Mouse (Mus musculus) lung, embryonic 14.5 days (tissue): ENCODE results near the gene Cst9. TPM values are rescaled to one million over a fixed set of nuclear protein-coding genes. Genes with fewer than 3 reads are reported as not detected.

Source experiments
- ATAC-seq: fragments of 200-750 bp; cut with Nextera tagmentation; 2 replicates; pipeline ENCODE4 v1.8.0; 2017; ENCODE audit warnings: mild to moderate bottlenecking, moderate TSS enrichment, moderate library complexity; ENCODE audit not compliant: insufficient read depth
- DNase-seq: peaks from one replicate; pipeline ENCODE4 v3.0.0-alpha.2; 2015
- H3K27ac ChIP-seq: fragments of 300-500 bp; sonication (generic); 2 replicates; pipeline ENCODE4 v1.5.1; 2014; ENCODE audit warnings: low read depth, mild to moderate bottlenecking, moderate library complexity
- H3K27me3 ChIP-seq: fragments of 300-500 bp; sonication (generic); 2 replicates; pipeline ENCODE4 v1.6.1; 2014; ENCODE audit warnings: low read length, control low read depth; ENCODE audit not compliant: insufficient read depth
- H3K36me3 ChIP-seq: fragments of 300-500 bp; sonication (generic); 2 replicates; pipeline ENCODE4 v1.6.1; 2014; ENCODE audit warnings: control low read depth; ENCODE audit not compliant: insufficient read depth
- H3K4me1 ChIP-seq: fragments of 300-500 bp; sonication (generic); 2 replicates; pipeline ENCODE4 v1.6.1; 2014; ENCODE audit warnings: antibody characterized with exemption, control low read depth; ENCODE audit not compliant: insufficient read depth
- H3K4me2 ChIP-seq: fragments of 300-500 bp; sonication (generic); 2 replicates; pipeline ENCODE4 v1.6.1; 2014; ENCODE audit warnings: mild to moderate bottlenecking
- H3K4me3 ChIP-seq: fragments of 300-500 bp; sonication (generic); 2 replicates; pipeline ENCODE4 v1.5.1; 2014; ENCODE audit warnings: low read depth, low read length
- H3K9ac ChIP-seq: fragments of 300-500 bp; sonication (generic); 2 replicates; pipeline ENCODE4 v1.6.1; 2014
- H3K9me3 ChIP-seq: fragments of 300-500 bp; sonication (generic); 2 replicates; pipeline ENCODE4 v1.6.1; 2016; ENCODE audit warnings: low read depth, low read length, control low read depth
- CTCF ChIP-seq: IDR thresholded peaks from 2 replicates; pipeline ENCODE4 v1.5.1; 2016; ENCODE audit warnings: antibody characterized with exemption, low read depth
- WGBS: fragments of 180-500 bp; shearing (Covaris S2); extraction: QIAGEN DNeasy Blood & Tissue Kit; methylation state at CpG from one replicate; pipeline ENCODE4 v1.1.7; 2014; 5-methylcytosine and 5-hydroxymethylcytosine counted together
- polyA plus RNA-seq: library from polyadenylated mRNA; unstranded; fragments of >200 nt; fragmentation: Nextera tagmentation; extraction: Ambion mirVana; gene quantifications from 2 replicates; pipeline ENCODE4 v1.2.1, GENCODE M21; 2014

Gene Cst9
- polyA plus RNA-seq, 1 experiment from 2014 or later = not detected

- Histone ChIP-seq H3K9me3 (no peaks in the 10 kb centered on the region), H3K4me3 (no peak overlapping the region), H3K4me1 (no peaks in the 10 kb centered on the region), H3K27ac (no peak overlapping the region), H3K4me2 (no peak overlapping the region), H3K36me3 (no peaks in the 10 kb centered on the region), H3K9ac (no peak overlapping the region), H3K27me3 (no peaks in the 10 kb centered on the region)
- 61% methylated on average over 5 of the region's 5 CpGs for WGBS
- TF ChIP-seq CTCF = no peak
- DNase-seq (no peak), ATAC-seq (no peak)
Observed at GRCm38 (mm10) chr2:148838075-148838777, 3.3 kb downstream of the Cst9 start.

DNA sequence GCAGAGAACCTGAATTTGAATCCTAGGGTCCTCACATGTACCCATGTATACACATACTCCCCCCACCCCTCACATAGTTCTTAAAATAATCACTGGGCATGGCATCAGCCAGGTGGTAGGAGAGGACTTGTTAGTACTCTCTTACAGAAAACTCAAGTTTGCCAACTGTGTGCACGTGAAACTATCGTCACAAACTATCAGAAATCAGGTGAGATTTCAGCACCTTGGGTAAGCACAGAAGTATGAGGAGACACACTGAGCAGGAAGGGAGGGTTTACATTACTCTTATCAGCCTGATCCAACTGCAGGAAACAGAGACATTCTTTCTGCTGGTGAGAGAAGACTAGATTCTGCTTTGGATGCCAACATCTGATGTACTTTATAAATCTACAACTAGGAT, 4.3 kb downstream of the Cst9 start:
- Histone ChIP-seq H3K27ac (no peak overlapping the region), H3K4me3 (no peak overlapping the region), H3K36me3 (no peaks in the 10 kb centered on the region), H3K9me3 (no peaks in the 10 kb centered on the region), H3K27me3 (no peaks in the 10 kb centered on the region), H3K4me2 (no peak overlapping the region), H3K4me1 (no peaks in the 10 kb centered on the region), H3K9ac (no peak overlapping the region)
- DNase-seq (no peak), ATAC-seq (no peak)
- TF ChIP-seq CTCF = no peak
- WGBS = 67% methylated on average over 2 of the region's 2 CpGs

GRCm38 (mm10) chr2:148851116-148851906, 16.4 kb downstream of the Cst9 start:
- H3K27me3 ChIP-seq = no peaks in the 10 kb centered on the region
- peak; percentile 85 for DNase-seq
- no peak overlapping the region for H3K9ac ChIP-seq
- no peak overlapping the region for H3K27ac ChIP-seq
- H3K4me1 ChIP-seq = no peaks in the 10 kb centered on the region
- H3K4me3 ChIP-seq = no peak overlapping the region
- no peaks in the 10 kb centered on the region for H3K36me3 ChIP-seq
- ATAC-seq = peak; percentile 78
- no peak overlapping the region for H3K4me2 ChIP-seq
- 45% methylated on average over 8 of the region's 8 CpGs for WGBS
- no peaks in the 10 kb centered on the region for H3K9me3 ChIP-seq
- TF ChIP-seq CTCF = peak; percentile 81

DNA sequence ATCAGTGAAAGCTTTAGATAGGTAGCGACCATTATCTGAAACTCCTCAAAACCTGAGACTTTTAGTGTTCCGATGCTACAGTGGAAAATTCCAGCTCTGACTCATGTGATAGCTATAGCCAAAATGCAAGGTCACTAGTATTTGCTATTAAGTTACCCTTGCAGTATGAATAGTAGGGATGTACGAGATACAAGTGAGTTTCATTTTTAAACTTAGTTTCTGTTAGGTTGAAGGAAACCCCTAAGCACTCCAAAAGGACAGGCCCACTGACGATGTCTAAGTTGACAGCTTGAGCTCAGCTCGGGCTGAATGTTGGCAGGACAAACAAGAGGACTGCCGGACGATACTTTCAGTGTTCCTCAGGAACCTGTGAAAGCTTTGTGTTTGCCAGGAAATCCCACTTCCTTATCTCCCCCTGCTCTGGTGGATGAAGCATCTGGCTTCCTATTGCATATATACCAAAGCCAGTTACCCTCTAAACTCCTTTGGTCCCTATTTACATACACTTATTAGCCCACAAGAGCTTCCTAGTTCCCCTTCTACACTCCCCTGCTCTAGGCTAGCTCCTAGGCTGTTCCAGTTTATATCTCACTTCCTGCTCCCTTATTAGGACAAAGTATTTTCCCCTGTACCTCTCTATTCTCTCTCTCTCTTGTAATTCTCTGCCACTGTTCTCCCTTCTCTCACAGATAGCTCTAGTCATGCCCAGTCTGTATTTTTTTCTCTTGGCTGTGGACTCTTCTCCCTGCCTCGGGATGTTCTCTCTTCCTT, 21.9 kb downstream of the Cst9 start:
- no peak overlapping the region for H3K9ac ChIP-seq
- ATAC-seq = peak; percentile 58; the same call in 1 of the 2 replicates
- no peak overlapping the region for H3K27ac ChIP-seq
- no peaks in the 10 kb centered on the region for H3K36me3 ChIP-seq
- no peaks in the 10 kb centered on the region for H3K27me3 ChIP-seq
- no peaks in the 10 kb centered on the region for H3K9me3 ChIP-seq
- H3K4me3 ChIP-seq = no peak overlapping the region
- DNase-seq = peak; percentile 29
- H3K4me2 ChIP-seq = peak overlapping the region; percentile 1; the same call in 1 of the 2 replicates
- 47% methylated on average over 8 of the region's 8 CpGs for WGBS
- no peak for TF ChIP-seq CTCF
- H3K4me1 ChIP-seq = no peaks in the 10 kb centered on the region

DNA sequence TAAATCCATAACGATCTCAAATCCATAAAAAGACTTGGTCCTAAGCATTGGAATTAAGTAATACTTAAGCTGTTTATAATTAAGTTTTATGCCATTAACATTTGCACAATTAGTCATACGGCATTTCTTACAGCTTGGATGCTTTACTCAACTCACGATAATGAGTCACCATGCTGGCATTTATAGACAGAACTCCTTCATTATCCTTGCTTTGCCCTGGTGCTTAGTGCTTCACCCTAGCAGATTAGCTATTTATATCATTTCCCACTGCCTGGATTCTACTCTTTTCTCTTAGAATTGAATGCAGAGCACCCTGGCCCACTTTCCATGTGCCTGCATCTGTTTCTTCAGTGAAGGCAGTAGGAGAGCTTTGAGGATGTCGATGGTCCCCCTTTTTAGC, 22.6 kb downstream of the Cst9 start:
- no peak for ATAC-seq
- TF ChIP-seq CTCF = no peak
- 68% methylated on average over 4 of the region's 4 CpGs for WGBS
- Histone ChIP-seq H3K9ac (no peak overlapping the region), H3K36me3 (no peaks in the 10 kb centered on the region), H3K4me2 (no peak overlapping the region), H3K4me1 (no peaks in the 10 kb centered on the region), H3K4me3 (no peak overlapping the region), H3K27ac (no peak overlapping the region), H3K9me3 (no peaks in the 10 kb centered on the region), H3K27me3 (no peaks in the 10 kb centered on the region)
- DNase-seq = no peak

GRCm38 (mm10) chr2:148860993-148861392, 26.0 kb downstream of the Cst9 start:
- no peak overlapping the region for H3K27ac ChIP-seq
- no peaks in the 10 kb centered on the region for H3K9me3 ChIP-seq
- H3K27me3 ChIP-seq = no peaks in the 10 kb centered on the region
- WGBS = 69% methylated on average over 4 of the region's 4 CpGs
- ATAC-seq (no peak), DNase-seq (no peak)
- no peak for TF ChIP-seq CTCF
- no peaks in the 10 kb centered on the region for H3K4me1 ChIP-seq
- no peak overlapping the region for H3K4me2 ChIP-seq
- no peak overlapping the region for H3K4me3 ChIP-seq
- no peaks in the 10 kb centered on the region for H3K36me3 ChIP-seq
- no peak overlapping the region for H3K9ac ChIP-seq

DNA sequence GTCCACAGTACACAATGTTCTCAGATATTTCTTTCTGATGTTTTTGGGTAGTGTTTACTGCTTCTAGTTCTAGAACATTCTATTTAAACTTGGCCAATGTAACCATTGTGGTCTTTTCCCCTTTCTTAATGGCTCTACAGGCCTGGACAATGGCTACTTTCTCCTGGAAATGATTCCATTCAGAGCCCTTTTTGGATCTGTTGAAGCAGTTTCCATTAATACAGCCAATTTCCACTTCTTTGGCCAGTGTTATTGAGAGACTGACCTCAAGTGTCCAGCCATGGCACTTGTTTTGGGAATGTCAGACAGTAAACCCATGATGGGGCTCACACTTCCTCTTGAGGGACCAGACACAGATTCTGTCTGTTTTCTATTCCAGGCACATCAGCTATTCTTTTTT, 26.7 kb downstream of the Cst9 start:
- no peak for TF ChIP-seq CTCF
- Histone ChIP-seq H3K27ac (no peak overlapping the region), H3K27me3 (no peaks in the 10 kb centered on the region), H3K4me2 (no peak overlapping the region), H3K4me3 (no peak overlapping the region), H3K4me1 (no peaks in the 10 kb centered on the region), H3K36me3 (no peaks in the 10 kb centered on the region), H3K9me3 (no peaks in the 10 kb centered on the region), H3K9ac (no peak overlapping the region)
- ATAC-seq (no peak), DNase-seq (no peak)
